Mouse (Mus musculus): ENCODE data around the gene Tfeb. TPM values are rescaled to one million over a fixed set of nuclear protein-coding genes. Genes with fewer than 3 reads are reported as not detected.

Gene Tfeb
- polyA plus RNA-seq, 1 experiment = 48.4 TPM

DNA sequence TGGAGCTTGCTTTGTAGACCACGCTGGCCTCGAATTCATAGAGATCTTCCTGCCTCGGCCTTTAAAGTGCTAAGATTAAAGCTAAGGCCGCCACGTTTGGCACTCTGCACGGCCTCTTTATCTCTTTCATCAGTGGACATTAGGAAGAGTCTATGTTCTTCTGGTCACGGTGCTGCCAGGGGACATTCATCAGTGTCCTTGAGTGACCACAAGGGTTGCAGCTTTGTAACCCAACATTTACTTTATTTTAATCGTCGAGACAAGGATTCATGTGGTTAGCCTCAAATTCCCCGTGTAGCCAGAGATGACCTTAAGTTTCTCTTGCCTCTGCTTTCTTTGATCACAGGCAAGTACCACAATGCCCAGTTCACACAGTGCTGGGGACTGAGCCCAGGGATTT lies 43.6 kb downstream of the Tfeb start:
- H3K4me3 ChIP-seq (ENCODE audit: insufficient read depth, low read length) = no peak overlapping the region

DNA sequence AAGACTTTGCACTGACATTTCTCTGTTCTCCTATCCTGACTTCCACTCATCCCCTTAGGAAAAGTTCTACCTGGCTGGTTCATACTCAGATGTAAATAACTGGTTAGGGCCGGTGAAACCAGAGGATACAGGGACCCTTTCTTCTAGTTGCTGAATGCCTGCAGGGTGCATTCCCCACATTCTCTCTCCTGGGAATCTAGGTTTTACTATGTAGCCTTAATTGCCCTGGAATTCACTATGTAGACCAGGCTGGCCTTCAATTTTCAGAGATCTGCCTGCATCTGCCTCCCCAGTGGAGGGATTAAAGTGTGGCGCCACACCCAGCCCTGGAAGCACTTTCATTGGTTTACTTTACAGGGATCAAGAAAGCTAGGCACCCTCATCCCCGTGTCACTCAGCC lies 45.7 kb downstream of the Tfeb start:
- H3K4me1 ChIP-seq (ENCODE audit: control insufficient read depth, insufficient read depth, low read length) = peaks cover 43% of the 10 kb centered on the region
- no peak overlapping the region for H3K4me3 ChIP-seq (ENCODE audit: insufficient read depth, low read length)
- no peak overlapping the region for H3K27ac ChIP-seq (ENCODE audit: insufficient read depth, low read depth, low read length)
- TF ChIP-seq POLR2A (IDR thresholded peaks at IDR 0.05; ENCODE audit: borderline replicate concordance, low read depth, low read length) (no peak), CTCF (IDR thresholded peaks at IDR 0.05; ENCODE audit: low read depth, low read length) (no peak)

More for the DNA sequence above, 43.6 kb downstream of the Tfeb start:
- peaks cover 52% of the 10 kb centered on the region for H3K4me1 ChIP-seq (ENCODE audit: control insufficient read depth, insufficient read depth, low read length)
- no peak overlapping the region for H3K27ac ChIP-seq (ENCODE audit: insufficient read depth, low read depth, low read length)
- TF ChIP-seq POLR2A (IDR thresholded peaks at IDR 0.05; ENCODE audit: borderline replicate concordance, low read depth, low read length) (no peak), CTCF (IDR thresholded peaks at IDR 0.05; ENCODE audit: low read depth, low read length) (no peak)

DNA sequence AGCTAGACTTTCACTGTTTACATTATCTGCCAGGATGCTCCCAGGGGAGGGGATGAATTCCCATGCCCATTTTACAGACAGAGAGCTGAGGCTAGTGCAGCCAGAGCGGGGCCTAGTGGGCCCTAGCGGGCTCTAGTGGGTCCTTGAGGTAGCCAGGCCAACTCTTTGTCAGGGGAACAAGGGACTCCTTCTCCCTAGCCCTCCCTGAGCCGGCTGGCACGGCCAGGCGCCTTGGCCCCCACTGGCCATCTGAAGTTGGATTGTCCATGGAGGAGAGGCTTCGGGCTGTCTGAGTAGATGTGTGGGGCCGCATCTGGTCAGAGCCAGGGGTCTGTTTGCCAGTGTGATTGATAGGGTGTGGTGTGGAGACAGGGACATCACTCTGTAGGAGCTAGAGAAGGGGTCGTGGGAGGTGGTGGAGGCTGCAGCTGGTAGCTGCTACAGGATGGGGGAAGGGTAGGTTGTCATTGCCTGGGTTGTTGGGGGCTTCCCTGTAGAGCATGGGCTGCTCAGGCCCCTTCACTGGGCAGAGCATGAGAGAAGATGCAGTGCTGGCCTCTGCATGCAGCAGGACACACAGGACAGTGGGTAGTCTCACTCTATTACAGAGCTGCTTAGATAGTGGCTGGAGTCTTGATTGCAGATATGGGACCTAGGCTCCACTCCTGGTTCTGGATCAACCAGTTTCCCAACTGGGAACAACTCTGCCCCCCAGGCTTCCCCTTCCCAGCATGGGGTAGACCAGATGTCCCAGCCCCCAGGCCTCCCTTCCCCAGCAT lies 46.8 kb downstream of the Tfeb start:
- Histone ChIP-seq H3K27ac (ENCODE audit: insufficient read depth, low read depth, low read length) (peak overlapping the region; percentile 41), H3K4me1 (ENCODE audit: control insufficient read depth, insufficient read depth, low read length) (peaks cover 39% of the 10 kb centered on the region)
- no peak for TF ChIP-seq CTCF (IDR thresholded peaks at IDR 0.05; ENCODE audit: low read depth, low read length)
- no peak for TF ChIP-seq POLR2A (IDR thresholded peaks at IDR 0.05; ENCODE audit: borderline replicate concordance, low read depth, low read length)

DNA sequence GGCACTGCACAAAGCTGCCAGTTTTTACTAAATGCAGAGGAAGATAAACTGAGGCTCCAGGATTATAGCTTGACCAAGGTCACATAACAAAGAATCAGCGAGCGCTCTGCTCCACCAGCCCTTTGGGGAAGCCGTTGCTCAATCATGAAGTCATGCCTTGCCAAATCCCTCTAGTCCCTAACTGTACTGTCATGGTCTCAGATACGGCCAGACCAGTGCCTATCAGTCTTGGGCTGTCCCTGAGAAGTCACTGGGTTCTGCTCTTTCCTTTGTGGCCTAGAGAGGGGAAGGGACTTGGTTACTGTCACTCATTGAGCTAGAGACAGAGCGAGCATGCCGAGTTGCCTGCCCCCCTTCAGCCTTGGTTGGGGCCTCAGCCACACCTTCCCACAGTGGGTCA lies 47.6 kb downstream of the Tfeb start:
- Histone ChIP-seq H3K4me3 (ENCODE audit: insufficient read depth, low read length) (no peak overlapping the region), H3K4me1 (ENCODE audit: control insufficient read depth, insufficient read depth, low read length) (peaks cover 39% of the 10 kb centered on the region), H3K27ac (ENCODE audit: insufficient read depth, low read depth, low read length) (peak overlapping the region; percentile 41)
- TF ChIP-seq CTCF (IDR thresholded peaks at IDR 0.05; ENCODE audit: low read depth, low read length) (no peak), POLR2A (IDR thresholded peaks at IDR 0.05; ENCODE audit: borderline replicate concordance, low read depth, low read length) (no peak)

More for the DNA sequence above, 46.8 kb downstream of the Tfeb start:
- no peak overlapping the region for H3K4me3 ChIP-seq (ENCODE audit: insufficient read depth, low read length)

DNA sequence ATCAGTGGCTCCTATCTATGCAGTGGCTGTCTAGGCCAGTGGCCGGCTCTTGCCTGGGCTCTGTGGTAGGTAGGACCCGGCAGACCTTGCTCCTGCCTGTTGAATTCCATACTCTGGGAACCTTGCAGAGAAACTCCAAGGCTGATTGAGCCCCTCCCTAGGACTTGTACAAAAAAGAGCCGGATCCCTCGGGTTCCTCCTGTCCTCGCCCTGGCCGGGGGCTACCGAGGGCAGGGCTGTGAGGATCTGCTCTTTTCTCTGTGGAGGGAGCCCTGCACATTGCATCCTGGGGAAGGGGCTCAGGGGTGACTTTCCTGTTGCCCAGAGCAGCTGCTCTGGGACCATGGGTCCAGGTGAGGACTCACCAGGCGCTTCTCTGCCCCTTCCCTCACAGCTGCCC lies 50.8 kb downstream of the Tfeb start:
- no peak overlapping the region for H3K27ac ChIP-seq (ENCODE audit: insufficient read depth, low read depth, low read length)
- TF ChIP-seq CTCF (IDR thresholded peaks at IDR 0.05; ENCODE audit: low read depth, low read length) = no peak
- TF ChIP-seq POLR2A (IDR thresholded peaks at IDR 0.05; ENCODE audit: borderline replicate concordance, low read depth, low read length) = no peak
- no peak overlapping the region for H3K4me3 ChIP-seq (ENCODE audit: insufficient read depth, low read length)
- peaks cover 22% of the 10 kb centered on the region for H3K4me1 ChIP-seq (ENCODE audit: control insufficient read depth, insufficient read depth, low read length)

DNA sequence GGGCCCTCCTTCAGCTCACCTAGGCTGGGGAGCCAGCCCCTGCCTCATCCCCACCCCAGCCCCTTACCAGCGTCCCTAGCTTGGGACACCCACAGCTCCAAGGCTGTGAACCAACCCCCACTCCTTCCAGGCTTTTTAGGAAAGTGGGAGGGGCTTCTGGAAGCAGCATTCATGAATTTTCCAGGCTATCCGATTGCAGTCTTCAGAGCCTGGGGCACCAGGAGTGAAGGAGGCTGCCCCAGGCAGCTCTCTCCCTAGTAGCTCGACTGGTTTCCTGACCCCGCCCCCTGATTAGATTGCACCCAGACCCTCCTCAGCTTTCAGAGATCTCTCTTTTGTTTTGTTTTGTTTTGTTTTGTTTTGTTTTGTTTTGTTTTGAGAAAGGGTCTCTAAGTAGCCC lies 51.5 kb downstream of the Tfeb start:
- TF ChIP-seq POLR2A (IDR thresholded peaks at IDR 0.05; ENCODE audit: borderline replicate concordance, low read depth, low read length) (no peak), CTCF (IDR thresholded peaks at IDR 0.05; ENCODE audit: low read depth, low read length) (no peak)
- Histone ChIP-seq H3K27ac (ENCODE audit: insufficient read depth, low read depth, low read length) (no peak overlapping the region), H3K4me1 (ENCODE audit: control insufficient read depth, insufficient read depth, low read length) (peaks cover 21% of the 10 kb centered on the region), H3K4me3 (ENCODE audit: insufficient read depth, low read length) (no peak overlapping the region)

DNA sequence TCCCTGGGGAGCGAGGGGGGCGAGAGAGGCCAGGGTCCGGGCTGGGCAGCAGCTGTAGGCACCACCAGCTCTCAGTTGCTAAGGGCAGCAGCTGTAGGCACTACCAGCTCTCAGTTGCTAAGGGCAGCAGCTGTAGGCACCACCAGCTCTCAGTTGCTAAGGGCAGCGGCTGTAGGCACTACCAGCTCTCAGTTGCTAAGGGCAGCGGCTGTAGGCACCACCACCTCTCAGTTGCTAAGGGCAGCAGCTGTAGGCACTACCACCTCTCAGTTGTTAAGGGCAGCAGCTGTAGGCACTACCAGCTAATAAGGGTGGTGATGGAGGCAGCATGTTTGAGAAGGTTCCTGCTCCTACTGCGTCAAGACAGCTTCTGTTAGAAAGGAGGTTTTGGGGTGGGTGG lies 52.2 kb downstream of the Tfeb start:
- TF ChIP-seq CTCF (IDR thresholded peaks at IDR 0.05; ENCODE audit: low read depth, low read length) (no peak), POLR2A (IDR thresholded peaks at IDR 0.05; ENCODE audit: borderline replicate concordance, low read depth, low read length) (no peak)
- H3K4me1 ChIP-seq (ENCODE audit: control insufficient read depth, insufficient read depth, low read length) = peaks cover 18% of the 10 kb centered on the region

DNA sequence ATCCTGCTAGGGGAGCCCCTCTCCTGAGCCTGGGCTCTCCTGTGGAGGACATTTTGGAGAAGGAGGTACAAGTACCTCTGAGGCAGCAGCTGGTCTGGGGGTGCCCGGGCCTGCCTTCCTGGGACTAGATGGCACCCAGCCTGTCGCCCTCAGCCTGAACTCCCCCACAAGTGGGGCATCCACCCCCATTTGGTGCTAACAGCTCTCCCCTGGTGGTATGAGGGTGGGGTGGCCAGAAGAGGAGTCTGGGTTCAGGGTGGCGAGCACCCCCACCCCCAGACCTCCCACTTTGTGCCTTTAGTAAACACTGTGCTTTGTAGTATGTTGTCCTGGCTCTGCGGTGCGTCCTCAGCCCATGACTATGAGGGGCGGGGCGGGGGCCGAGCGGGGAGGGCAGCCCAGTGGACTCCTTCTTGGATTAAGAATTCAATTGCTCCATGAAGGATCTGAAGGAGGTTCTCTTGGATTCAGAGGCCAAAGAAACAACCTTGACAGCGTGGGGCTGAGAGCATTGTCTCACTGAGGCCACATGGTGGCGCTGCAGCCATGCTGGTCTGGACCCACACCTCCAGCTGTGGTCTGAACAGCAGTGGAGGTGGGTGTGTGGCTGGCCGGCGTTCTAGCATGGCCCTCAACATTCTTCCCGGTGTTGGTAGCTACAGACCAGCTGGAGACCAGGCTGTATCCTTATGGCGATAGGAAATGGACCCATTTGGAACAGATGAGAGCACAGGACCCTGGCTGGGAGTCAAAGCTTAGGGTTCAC lies 55.5 kb downstream of the Tfeb start:
- Histone ChIP-seq H3K4me1 (ENCODE audit: control insufficient read depth, insufficient read depth, low read length) (peaks cover 10% of the 10 kb centered on the region), H3K4me3 (ENCODE audit: insufficient read depth, low read length) (no peak overlapping the region), H3K27ac (ENCODE audit: insufficient read depth, low read depth, low read length) (no peak overlapping the region)
- peak; percentile 58 for TF ChIP-seq CTCF (IDR thresholded peaks at IDR 0.05; ENCODE audit: low read depth, low read length)
- no peak for TF ChIP-seq POLR2A (IDR thresholded peaks at IDR 0.05; ENCODE audit: borderline replicate concordance, low read depth, low read length)

More for the DNA sequence above, 52.2 kb downstream of the Tfeb start:
- no peak overlapping the region for H3K4me3 ChIP-seq (ENCODE audit: insufficient read depth, low read length)
- no peak overlapping the region for H3K27ac ChIP-seq (ENCODE audit: insufficient read depth, low read depth, low read length)

DNA sequence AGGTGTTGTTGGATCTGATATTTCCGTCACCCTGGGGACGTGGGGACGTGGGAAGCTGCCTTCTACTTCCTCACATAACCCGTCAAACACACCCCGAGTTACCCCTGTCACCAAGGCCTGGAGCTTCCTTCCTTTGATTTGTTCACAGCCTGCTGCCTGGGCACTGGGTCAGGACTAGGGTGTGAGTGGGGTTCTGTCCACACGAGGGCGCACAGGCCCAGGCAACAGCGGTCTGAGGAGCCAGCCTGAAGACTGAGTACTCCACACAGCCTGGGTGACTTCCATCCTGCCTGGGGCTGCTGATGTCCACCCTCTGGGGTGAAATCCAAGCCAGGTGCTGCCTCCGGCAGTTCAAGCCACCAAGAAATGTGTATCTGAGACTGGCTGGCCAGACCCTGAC lies 56.5 kb downstream of the Tfeb start:
- peak; percentile 65; the same call in 1 of the 2 replicates for TF ChIP-seq CTCF (IDR thresholded peaks at IDR 0.05; ENCODE audit: low read depth, low read length)
- no peak for TF ChIP-seq POLR2A (IDR thresholded peaks at IDR 0.05; ENCODE audit: borderline replicate concordance, low read depth, low read length)
- H3K4me3 ChIP-seq (ENCODE audit: insufficient read depth, low read length) = no peak overlapping the region
- no peak overlapping the region for H3K27ac ChIP-seq (ENCODE audit: insufficient read depth, low read depth, low read length)
- H3K4me1 ChIP-seq (ENCODE audit: control insufficient read depth, insufficient read depth, low read length) = peaks cover 10% of the 10 kb centered on the region

DNA sequence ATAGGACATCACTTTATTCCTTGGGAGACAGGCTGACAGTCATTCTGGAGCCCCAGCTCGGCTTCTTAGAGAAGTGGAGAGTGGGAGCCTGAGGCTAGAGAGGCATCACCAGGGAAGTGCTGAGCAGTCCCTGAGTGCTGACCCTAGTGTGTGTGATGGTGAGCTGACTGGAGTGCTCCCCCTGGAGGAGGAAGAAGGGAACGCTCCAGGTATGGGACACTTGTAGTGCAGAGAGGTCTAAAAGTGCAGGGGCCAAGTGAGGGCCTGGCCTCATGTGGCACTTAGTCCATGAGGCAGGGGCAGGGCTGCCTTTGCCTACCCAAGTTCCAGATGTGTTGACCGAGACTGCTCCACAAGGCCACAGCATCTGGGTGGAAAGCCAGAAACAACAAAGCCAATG lies 58.6 kb downstream of the Tfeb start:
- TF ChIP-seq CTCF (IDR thresholded peaks at IDR 0.05; ENCODE audit: low read depth, low read length) (peak; percentile 67), POLR2A (IDR thresholded peaks at IDR 0.05; ENCODE audit: borderline replicate concordance, low read depth, low read length) (no peak)
- H3K4me3 ChIP-seq (ENCODE audit: insufficient read depth, low read length) = no peak overlapping the region
- H3K27ac ChIP-seq (ENCODE audit: insufficient read depth, low read depth, low read length) = no peak overlapping the region
- H3K4me1 ChIP-seq (ENCODE audit: control insufficient read depth, insufficient read depth, low read length) = peaks cover 10% of the 10 kb centered on the region

Data from bone marrow macrophage, adult 2 months (primary cell).